Mouse (Mus musculus) stomach, adult 2 months (tissue): ENCODE results near the gene Pak1ip1. TPM values are rescaled to one million over a fixed set of nuclear protein-coding genes. Genes with fewer than 3 reads are reported as not detected.

Experiments
- polyA plus RNA-seq: library from polyadenylated mRNA; depleted of rRNA; stranded (reverse); fragments of >200 nt; gene quantifications from 2 replicates; pipeline ENCODE4 v1.2.3, GENCODE M21; 2012; rRNA removed

Pak1ip1 gene
- polyA plus RNA-seq = 31.5 and 33.3 TPM in 2 replicates

DNA sequence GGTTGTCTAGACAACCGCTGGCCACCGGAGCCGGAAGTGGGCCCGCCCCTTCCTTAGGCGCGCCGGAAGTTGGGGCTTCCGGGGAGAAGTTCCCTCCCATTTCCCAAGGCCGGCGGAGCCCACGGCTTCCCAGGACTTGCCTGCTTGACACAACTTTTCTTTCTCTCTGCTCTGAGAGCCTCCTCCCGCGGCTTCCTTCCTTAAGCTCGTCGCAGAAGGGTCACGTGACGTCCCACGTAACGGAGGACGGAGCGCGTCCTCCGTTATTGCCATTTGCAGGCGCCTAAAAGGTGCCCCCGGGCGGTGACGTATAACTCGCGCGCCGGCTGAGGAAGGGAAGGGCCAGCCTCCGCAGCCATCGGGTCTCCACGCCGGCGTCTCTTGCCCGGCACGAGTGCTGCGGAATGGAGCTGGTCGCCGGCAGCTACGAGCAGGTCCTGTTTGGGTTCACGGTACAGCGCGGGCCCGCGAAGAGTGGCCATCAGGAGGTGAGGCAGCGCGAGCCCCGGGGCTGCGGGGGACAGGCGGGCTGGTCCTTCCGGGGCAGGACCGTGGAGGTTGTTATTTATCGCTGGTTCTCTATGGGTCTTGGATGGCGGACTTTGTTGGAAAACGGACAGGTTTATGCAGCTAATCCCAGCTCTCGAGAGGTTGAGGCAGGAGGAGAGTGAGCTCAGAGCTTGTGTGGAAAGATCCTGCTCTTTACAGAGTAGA, at the start of gene Pak1ip1:
Pak1ip1 (plus strand) TSS at position 98 of the 714 bp plus-strand sequence.

DNA sequence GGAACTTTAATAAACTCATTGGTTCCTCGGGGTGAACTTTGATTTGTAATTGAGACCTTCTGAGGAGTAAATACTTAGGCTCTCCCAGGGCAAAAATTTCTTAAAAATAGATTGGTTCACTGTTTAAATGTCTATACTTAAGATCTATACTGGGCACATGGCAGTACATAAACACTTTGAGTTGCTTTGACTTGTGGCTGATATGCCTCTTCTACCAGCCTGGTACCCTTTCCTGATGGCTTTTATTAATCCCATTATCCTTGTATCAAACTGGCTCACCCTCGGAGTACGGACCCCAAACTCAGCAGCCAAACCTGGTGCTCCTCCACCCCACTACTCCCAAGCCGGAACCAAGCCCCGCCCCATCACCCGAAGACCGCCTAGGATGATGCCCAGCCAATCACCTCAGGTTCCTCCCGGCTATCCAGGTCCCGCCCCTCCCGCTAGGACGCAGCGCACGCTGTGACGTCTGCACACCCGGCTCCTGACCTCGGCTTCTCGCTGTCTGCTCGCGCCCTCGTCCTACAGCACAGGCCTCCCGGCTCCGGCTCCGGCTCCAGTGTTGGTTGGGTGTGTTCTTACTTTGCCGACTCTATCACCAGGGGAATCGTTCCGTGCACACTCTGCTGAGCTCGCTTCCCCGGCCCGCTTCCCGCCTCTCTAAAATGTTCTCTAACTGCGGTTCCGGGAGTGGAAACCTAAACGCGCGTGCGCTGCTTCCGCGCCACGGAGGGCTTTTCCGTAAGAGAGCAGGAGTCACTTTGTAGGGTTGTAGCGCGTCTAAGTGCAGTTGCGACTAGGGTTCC, 15.2 kb downstream of the Pak1ip1 start, which contains the start of gene Tmem14c:
Tmem14c (plus strand) TSS at position 464 of the 806 bp plus-strand sequence.

Other genes starting within 250 kb of the Pak1ip1 start
- 0.75 and 1.0 TPM in 2 replicates for gene Gcnt2, start 141.3 kb upstream of the Pak1ip1 start, polyA plus RNA-seq
- 57.8 and 62.0 TPM in 2 replicates for gene Tmem14c, start 15.3 kb downstream of the Pak1ip1 start, polyA plus RNA-seq
- 0.02 and 0.06 TPM in 2 replicates for gene Mak, start 78.7 kb downstream of the Pak1ip1 start, polyA plus RNA-seq
- not detected in 2 replicates for gene Gcm2, start 110.0 kb downstream of the Pak1ip1 start, polyA plus RNA-seq
- gene Sycp2l, start 113.3 kb downstream of the Pak1ip1 start, polyA plus RNA-seq = not detected in 2 replicates
- gene Elovl2, start 219.4 kb downstream of the Pak1ip1 start, polyA plus RNA-seq = 0.05 and 0.08 TPM in 2 replicates
- gene Smim13, start 248.8 kb downstream of the Pak1ip1 start, polyA plus RNA-seq = 1.9 and 2.8 TPM in 2 replicates